Mouse (Mus musculus): ENCODE results near the gene Acp4. TPM values are rescaled to one million over a fixed set of nuclear protein-coding genes. Genes with fewer than 3 reads are reported as not detected.

Acp4 gene
- not detected for polyA plus RNA-seq (2015; fragmentation: Illumina TruSeq; extraction: RNeasy Lipid Tissue Mini Kit (QIAGEN cat#74804); ENCODE audit: insufficient read depth, low replicate concordance)

GRCm38 (mm10) chr7:44257278-44257677 lies at the start of gene Acp4:
TSS of gene Acp4 (minus strand) at chr7:44257378.

GRCm38 (mm10) chr7:44306516-44307240 lies 49.5 kb upstream of the Acp4 start, which contains the start of gene Clec11a:
TSS of gene Clec11a (minus strand) at chr7:44306902.

GRCm38 (mm10) chr7:44261147-44261546 lies 4.0 kb upstream of the Acp4 start, which contains the start of gene Gm15517:
TSS of gene Gm15517 (plus strand) at chr7:44261447.

DNA sequence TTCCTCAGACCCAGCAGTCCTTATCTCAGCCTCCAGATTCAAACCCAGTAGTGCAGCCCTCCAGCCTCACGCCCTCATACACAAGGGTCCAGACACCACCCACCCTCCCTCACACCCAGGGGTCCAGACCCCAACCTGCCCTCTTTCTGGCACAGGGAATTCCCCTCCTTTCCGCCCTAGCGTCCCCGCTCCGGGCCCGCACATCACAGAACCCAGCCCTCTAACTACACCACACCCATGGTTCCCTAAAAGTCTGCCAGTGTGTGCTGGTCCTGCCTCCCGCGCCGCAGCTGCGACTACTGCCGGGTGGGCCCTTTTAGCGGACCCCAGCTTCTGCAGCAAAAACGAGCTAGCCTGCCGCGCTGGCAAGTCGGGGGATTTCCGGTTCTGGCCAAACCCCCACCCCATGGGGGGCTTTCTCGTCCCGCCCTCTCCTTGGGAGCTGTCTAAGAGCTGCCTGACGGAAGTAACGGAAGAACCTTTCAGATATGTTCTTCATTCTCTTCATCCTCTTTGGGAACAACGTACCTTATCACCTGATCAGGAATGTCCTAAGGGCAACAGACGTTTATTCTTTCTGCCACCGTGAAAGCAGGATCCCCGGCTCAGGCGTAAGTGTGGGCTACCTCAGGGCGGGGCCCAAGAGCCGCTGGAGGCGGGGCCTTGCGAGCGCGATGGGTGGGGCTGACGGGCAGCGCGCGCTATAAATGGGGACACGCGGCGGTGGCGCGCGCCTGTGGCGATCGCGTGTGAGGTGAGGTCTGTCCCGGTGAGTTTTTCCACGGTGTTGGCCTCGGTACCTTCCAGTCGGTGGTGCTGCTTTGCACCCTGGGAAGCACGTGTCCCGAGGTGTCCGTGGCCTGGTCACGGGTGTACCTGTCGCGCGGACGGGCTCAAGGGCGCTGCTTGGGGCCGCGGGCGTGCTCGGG lies 10.9 kb downstream of the Acp4 start, which contains the start of the genes 1700028J19Rik and 2410002F23Rik:
Gene 1700028J19Rik (minus strand): TSS at position 641 of the 929 bp plus-strand sequence.
Gene 2410002F23Rik (plus strand): TSS at position 668 of the 929 bp plus-strand sequence.

DNA sequence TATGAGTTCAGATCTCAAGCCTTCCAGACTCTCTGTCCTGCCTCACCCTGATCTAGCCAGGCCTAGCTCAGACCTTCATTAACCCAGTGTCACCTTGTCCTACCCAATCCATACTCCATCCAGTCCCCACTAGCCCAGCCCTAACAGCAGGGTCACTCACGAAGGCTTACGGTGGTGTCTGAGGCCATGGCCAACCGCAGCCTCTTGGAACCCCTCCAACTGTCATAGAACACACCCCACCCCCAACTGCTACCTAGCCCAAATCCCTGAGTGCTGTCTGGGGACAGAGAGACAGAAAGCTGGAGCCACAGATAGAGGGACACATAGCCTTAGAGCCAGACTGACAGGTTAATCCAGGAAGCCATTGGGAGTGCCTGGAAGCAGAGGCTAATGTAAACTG lies 21.3 kb downstream of the Acp4 start, which contains the start of gene Gm36864:
Gene Gm36864 (plus strand): TSS at position 269 of the 400 bp plus-strand sequence.

GRCm38 (mm10) chr7:44225076-44225475 lies 32.1 kb downstream of the Acp4 start, which contains the start of gene Klk1:
TSS of gene Klk1 (plus strand) at chr7:44225360.

GRCm38 (mm10) chr7:44215645-44216044 lies 41.5 kb downstream of the Acp4 start, which contains the start of gene Klk1b5:
TSS of gene Klk1b5 (plus strand) at chr7:44215945.

DNA sequence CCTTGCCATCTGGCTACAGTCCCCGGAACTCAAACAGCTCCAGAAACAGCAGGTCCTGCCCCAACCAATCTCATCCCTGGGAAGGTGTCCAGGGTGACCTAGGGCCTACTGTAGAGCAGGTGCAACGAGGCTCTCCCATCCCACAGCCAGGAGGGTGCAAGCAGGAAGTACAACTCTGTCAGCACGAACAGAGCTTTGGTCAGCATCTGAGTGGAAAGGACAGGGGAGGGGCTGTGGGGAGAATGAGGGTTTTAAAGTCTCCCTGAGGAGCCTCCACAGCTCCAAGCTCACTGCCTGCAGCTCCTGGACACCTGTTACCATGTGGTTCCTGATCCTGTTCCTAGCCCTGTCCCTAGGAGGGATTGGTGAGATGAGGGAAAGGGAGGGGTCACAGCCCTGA lies 50.0 kb downstream of the Acp4 start, which contains the start of gene Klk1b4:
Gene Klk1b4 (plus strand): TSS at position 301 of the 400 bp plus-strand sequence.

Other genes starting within 250 kb of the Acp4 start
- gene Klk1b26, start 245.2 kb downstream of the Acp4 start, polyA plus RNA-seq (2015; fragmentation: Illumina TruSeq; extraction: RNeasy Lipid Tissue Mini Kit (QIAGEN cat#74804); ENCODE audit: insufficient read depth, low replicate concordance): not detected
- 1.4 TPM for gene Klk1b27, start 205.1 kb downstream of the Acp4 start, polyA plus RNA-seq (2015; fragmentation: Illumina TruSeq; extraction: RNeasy Lipid Tissue Mini Kit (QIAGEN cat#74804); ENCODE audit: insufficient read depth, low replicate concordance)
- not detected for gene Klk1b21, start 155.1 kb downstream of the Acp4 start, polyA plus RNA-seq (2015; fragmentation: Illumina TruSeq; extraction: RNeasy Lipid Tissue Mini Kit (QIAGEN cat#74804); ENCODE audit: insufficient read depth, low replicate concordance)
- gene Klk1b22, start 144.7 kb downstream of the Acp4 start, polyA plus RNA-seq (2015; fragmentation: Illumina TruSeq; extraction: RNeasy Lipid Tissue Mini Kit (QIAGEN cat#74804); ENCODE audit: insufficient read depth, low replicate concordance): not detected
- not detected for gene Klk1b16, start 120.6 kb downstream of the Acp4 start, polyA plus RNA-seq (2015; fragmentation: Illumina TruSeq; extraction: RNeasy Lipid Tissue Mini Kit (QIAGEN cat#74804); ENCODE audit: insufficient read depth, low replicate concordance)
- gene Klk1b24, start 69.1 kb downstream of the Acp4 start, polyA plus RNA-seq (2015; fragmentation: Illumina TruSeq; extraction: RNeasy Lipid Tissue Mini Kit (QIAGEN cat#74804); ENCODE audit: insufficient read depth, low replicate concordance): not detected
- gene Klk1b3, start 59.2 kb downstream of the Acp4 start, polyA plus RNA-seq (2015; fragmentation: Illumina TruSeq; extraction: RNeasy Lipid Tissue Mini Kit (QIAGEN cat#74804); ENCODE audit: insufficient read depth, low replicate concordance): not detected
- gene Klk1b4, start 49.9 kb downstream of the Acp4 start, polyA plus RNA-seq (2015; fragmentation: Illumina TruSeq; extraction: RNeasy Lipid Tissue Mini Kit (QIAGEN cat#74804); ENCODE audit: insufficient read depth, low replicate concordance): not detected
- gene Klk1b5, start 41.4 kb downstream of the Acp4 start, polyA plus RNA-seq (2015; fragmentation: Illumina TruSeq; extraction: RNeasy Lipid Tissue Mini Kit (QIAGEN cat#74804); ENCODE audit: insufficient read depth, low replicate concordance): not detected
- 8.8 TPM for gene Klk1, start 32.0 kb downstream of the Acp4 start, polyA plus RNA-seq (2015; fragmentation: Illumina TruSeq; extraction: RNeasy Lipid Tissue Mini Kit (QIAGEN cat#74804); ENCODE audit: insufficient read depth, low replicate concordance)
- gene Gm36864, start 21.2 kb downstream of the Acp4 start, polyA plus RNA-seq (2015; fragmentation: Illumina TruSeq; extraction: RNeasy Lipid Tissue Mini Kit (QIAGEN cat#74804); ENCODE audit: insufficient read depth, low replicate concordance): not detected
- gene 1700028J19Rik, start 10.7 kb downstream of the Acp4 start, polyA plus RNA-seq (2015; fragmentation: Illumina TruSeq; extraction: RNeasy Lipid Tissue Mini Kit (QIAGEN cat#74804); ENCODE audit: insufficient read depth, low replicate concordance): 0.84 TPM
- 112 TPM for gene 2410002F23Rik, start 10.7 kb downstream of the Acp4 start, polyA plus RNA-seq (2015; fragmentation: Illumina TruSeq; extraction: RNeasy Lipid Tissue Mini Kit (QIAGEN cat#74804); ENCODE audit: insufficient read depth, low replicate concordance)
- gene Gm15517, start 4.1 kb upstream of the Acp4 start, polyA plus RNA-seq (2015; fragmentation: Illumina TruSeq; extraction: RNeasy Lipid Tissue Mini Kit (QIAGEN cat#74804); ENCODE audit: insufficient read depth, low replicate concordance): not detected
- 2.6 TPM for gene Clec11a, start 49.5 kb upstream of the Acp4 start, polyA plus RNA-seq (2015; fragmentation: Illumina TruSeq; extraction: RNeasy Lipid Tissue Mini Kit (QIAGEN cat#74804); ENCODE audit: insufficient read depth, low replicate concordance)
- gene Shank1, start 52.9 kb upstream of the Acp4 start, polyA plus RNA-seq (2015; fragmentation: Illumina TruSeq; extraction: RNeasy Lipid Tissue Mini Kit (QIAGEN cat#74804); ENCODE audit: insufficient read depth, low replicate concordance): 1.8 TPM
- 0.28 TPM for gene Syt3, start 126.7 kb upstream of the Acp4 start, polyA plus RNA-seq (2015; fragmentation: Illumina TruSeq; extraction: RNeasy Lipid Tissue Mini Kit (QIAGEN cat#74804); ENCODE audit: insufficient read depth, low replicate concordance)
- gene 1700008O03Rik, start 128.4 kb upstream of the Acp4 start, polyA plus RNA-seq (2015; fragmentation: Illumina TruSeq; extraction: RNeasy Lipid Tissue Mini Kit (QIAGEN cat#74804); ENCODE audit: insufficient read depth, low replicate concordance): not detected
- not detected for gene Lrrc4b, start 171.6 kb upstream of the Acp4 start, polyA plus RNA-seq (2015; fragmentation: Illumina TruSeq; extraction: RNeasy Lipid Tissue Mini Kit (QIAGEN cat#74804); ENCODE audit: insufficient read depth, low replicate concordance)
- gene Aspdh, start 208.0 kb upstream of the Acp4 start, polyA plus RNA-seq (2015; fragmentation: Illumina TruSeq; extraction: RNeasy Lipid Tissue Mini Kit (QIAGEN cat#74804); ENCODE audit: insufficient read depth, low replicate concordance): not detected
- gene Josd2, start 210.6 kb upstream of the Acp4 start, polyA plus RNA-seq (2015; fragmentation: Illumina TruSeq; extraction: RNeasy Lipid Tissue Mini Kit (QIAGEN cat#74804); ENCODE audit: insufficient read depth, low replicate concordance): 22.8 TPM
- gene Emc10, start 239.2 kb upstream of the Acp4 start, polyA plus RNA-seq (2015; fragmentation: Illumina TruSeq; extraction: RNeasy Lipid Tissue Mini Kit (QIAGEN cat#74804); ENCODE audit: insufficient read depth, low replicate concordance): 16.3 TPM
- 1.3 TPM for gene Fam71e1, start 239.2 kb upstream of the Acp4 start, polyA plus RNA-seq (2015; fragmentation: Illumina TruSeq; extraction: RNeasy Lipid Tissue Mini Kit (QIAGEN cat#74804); ENCODE audit: insufficient read depth, low replicate concordance)

All from spleen, adult 10 weeks (tissue).